Mouse (Mus musculus) gastrocnemius, adult 8-10 months (tissue): Measurements from ENCODE around the gene Nup214. TPM values are rescaled to one million over a fixed set of nuclear protein-coding genes. Genes with fewer than 3 reads are reported as not detected.

Experiments used
- DNase-seq, 2 experiments: peaks; one replicate each; pipeline ENCODE4 v3.0.0; 2022; ENCODE audit warnings: low spot score in 2 of 2
- microRNA-seq: library from miRNA; unstranded; fragments of <30 nt; microRNA quantifications from one replicate; pipeline ENCODE4 v1.2.0, GENCODE M21; 2022
- total RNA-seq, 4 experiments: library from RNA; stranded (reverse); gene quantifications; 2 replicates each; pipeline ENCODE4 v1.2.4; 2022

Nup214 gene
- total RNA-seq, 4 experiments from 2014 or later, result 16.0 to 20.5 (median 18.3) TPM

DNA sequence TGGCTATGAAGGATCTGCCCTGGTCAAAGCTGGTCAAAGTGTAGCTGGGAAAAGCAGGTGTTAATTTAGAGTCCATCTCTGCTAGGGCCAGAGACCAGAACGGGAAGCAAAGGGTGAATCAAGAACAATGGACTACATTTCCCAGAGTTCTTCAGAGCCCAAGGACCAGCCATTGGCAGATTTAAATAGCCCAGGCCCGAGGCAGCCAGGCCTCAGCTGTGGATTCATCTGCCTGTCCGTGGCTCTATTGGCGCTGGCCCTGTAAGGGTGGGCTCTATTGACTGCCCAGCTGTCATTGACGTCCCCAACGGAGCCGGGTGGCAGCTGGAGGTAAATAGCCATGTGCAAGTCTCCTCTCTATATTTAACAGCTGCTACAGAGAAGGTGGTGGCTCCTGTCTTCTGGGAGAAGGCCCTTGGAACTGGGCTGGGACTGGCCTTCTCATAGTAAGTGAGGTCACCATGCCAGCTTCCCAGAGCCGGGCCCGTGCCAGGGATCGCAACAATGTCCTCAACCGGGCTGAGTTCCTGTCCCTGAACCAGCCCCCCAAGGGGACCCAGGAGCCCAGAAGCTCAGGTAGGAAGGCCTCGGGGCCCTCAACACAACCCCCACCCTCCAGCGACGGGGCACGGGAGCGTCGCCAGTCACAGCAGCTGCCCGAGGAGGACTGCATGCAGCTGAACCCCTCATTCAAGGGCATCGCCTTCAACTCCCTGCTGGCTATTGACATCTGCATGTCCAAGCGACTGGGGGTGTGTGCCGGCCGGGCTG is 121.3 kb downstream of the Nup214 start, which contains the start of gene Plpp7:
TSS of gene Plpp7 (plus strand) at position 178 of the 771 bp plus-strand sequence.
- DNase-seq, result peak; percentile 80 to 91

GRCm38 (mm10) chr2:32096122-32096420 is 121.8 kb downstream of the Nup214 start:
- peak in 1 of 2 experiments; percentile 67 for DNase-seq

DNA sequence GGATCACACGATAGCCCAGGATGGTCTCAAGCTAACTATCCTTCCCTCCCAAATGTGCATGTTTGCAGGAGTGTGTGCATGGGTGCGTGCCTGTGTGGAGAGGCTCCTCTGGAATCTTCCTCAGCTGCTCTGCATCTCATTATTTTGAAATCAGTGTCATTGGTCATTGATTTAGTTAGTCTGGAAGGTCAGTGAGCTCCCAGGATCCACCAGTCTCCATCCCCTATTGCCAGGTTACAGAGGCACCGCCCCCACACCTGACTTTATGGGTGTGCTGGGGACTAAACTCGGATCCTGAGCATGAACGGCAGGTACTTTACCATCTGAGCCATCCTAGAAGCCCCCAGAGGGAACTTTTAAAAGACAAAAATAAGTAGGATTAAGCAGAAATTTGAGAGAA is 128.7 kb downstream of the Nup214 start:
- DNase-seq, result no peak

- no peak for DNase-seq
These were observed 129.3 kb downstream of the Nup214 start for GRCm38 (mm10) chr2:32103557-32103956.

Small RNAs within 50 kb of the gene (microRNA-seq; reads per million reads assigned to microRNA genes)
- gene Mir7674, result not detected

Other genes starting within 250 kb of the Nup214 start
- gene Qrfp, start 163.9 kb upstream of the Nup214 start, total RNA-seq, result not detected
- not detected for gene Fibcd1, start 128.4 kb upstream of the Nup214 start, total RNA-seq
- under 1 TPM; 0.07 to 0.67 (median 0.30) TPM for gene Lamc3, start 87.1 kb upstream of the Nup214 start, total RNA-seq
- 1 to 10 TPM; 1.3 to 3.7 (median 2.3) TPM for gene Aif1l, start 24.3 kb upstream of the Nup214 start, total RNA-seq
- 10 to 100 TPM; 10.8 to 17.5 (median 14.9) TPM for gene Fam78a, start 110.4 kb downstream of the Nup214 start, total RNA-seq
- gene Plpp7, start 121.1 kb downstream of the Nup214 start, total RNA-seq, result 100 to 1,000 TPM in 3 of 4 experiments, 10 to 100 TPM in 1; 99.5 to 130 (median 113) TPM
- 10 to 100 TPM; 81.0 to 90.8 (median 85.9) TPM for gene Prrc2b, start 176.6 kb downstream of the Nup214 start, total RNA-seq